Mouse (Mus musculus) Patski (cell line): Measurements from ENCODE around the gene Hoxc5. TPM values are rescaled to one million over a fixed set of nuclear protein-coding genes. Genes with fewer than 3 reads are reported as not detected.

ENCODE experiments used
- ATAC-seq: fragments of 100-300 bp; one replicate; pipeline ENCODE4 v1.8.0; 2021
- CTCF ChIA-PET: fragments of 350-600 bp; sonication (Branson Sonifier 250); formaldehyde crosslinking; loops from one replicate; lab custom pipeline; 2022; ENCODE audit warnings: inconsistent platforms; lab: Charles Lee
- POLR2A ChIA-PET: fragments of 350-600 bp; sonication (Branson Sonifier 250); formaldehyde crosslinking; loops from one replicate; lab custom pipeline; 2022; ENCODE audit warnings: antibody characterized with exemption, inconsistent platforms; lab: Charles Lee
- DNase-seq: peaks from one replicate; pipeline ENCODE4 v3.0.0-alpha.2; 2011; ENCODE audit warnings: low read depth, low spot score
- H3K27me3 ChIP-seq: fragments of 371-371 bp; one replicate; pipeline ENCODE4 v1.5.1; 2021
- CTCF ChIP-seq: fragments of 100-300 bp; IDR thresholded peaks from one replicate; pipeline ENCODE4 v1.5.1; 2021
- in situ Hi-C: fragments of 300-500 bp; cut with MboI; formaldehyde crosslinking; loops from 3 replicates; pipeline ENCODE4 v1.11.1; 2018; ENCODE audit warnings: low pct_unique_long_range_greater_than_20kb, mixed read lengths
- polyA plus RNA-seq: library from polyadenylated mRNA; unstranded; gene quantifications from one replicate; pipeline ENCODE4 v1.2.3, GENCODE M21; 2021

Hoxc5 gene
- polyA plus RNA-seq, 1 experiment from 2014 or later: 0.56 TPM

GRCm38 (mm10) chr15:102976631-102977422 is 9.6 kb downstream of the Hoxc5 start:
- DNase-seq (no peak), ATAC-seq (no peak)
- no peak for TF ChIP-seq CTCF
- in situ Hi-C loops: no loop called here
- CTCF ChIA-PET: interaction anchor here (2.1 to 8.2 kb wide), 2 partner anchors 11 to 202 kb away, joined by 8 to 63 read pairs; partner anchors contain the start of gene Hoxc10
- no peaks in the 10 kb centered on the region for H3K27me3 ChIP-seq
- POLR2A ChIA-PET: interaction anchor here (1.2 kb wide), 1 partner anchor 22 kb away, joined by 5 read pairs; no protein-coding TSS in a partner anchor

- in situ Hi-C loops: no loop called here
- H3K27me3 ChIP-seq: no peaks in the 10 kb centered on the region
- CTCF ChIA-PET: interaction anchor here (2.1 to 8.2 kb wide), 2 partner anchors 11 to 201 kb away, joined by 8 to 63 read pairs; partner anchors contain the start of gene Hoxc10
- TF ChIP-seq CTCF: no peak
- ATAC-seq: no peak
- POLR2A ChIA-PET: interaction anchor here (1.2 kb wide), 1 partner anchor 21 kb away, joined by 5 read pairs; no protein-coding TSS in a partner anchor
- DNase-seq: no peak
Observed at GRCm38 (mm10) chr15:102977423-102977974, 10.3 kb downstream of the Hoxc5 start.

GRCm38 (mm10) chr15:102978615-102979515 is 11.6 kb downstream of the Hoxc5 start:
- no peak for TF ChIP-seq CTCF
- H3K27me3 ChIP-seq: no peaks in the 10 kb centered on the region
- ATAC-seq (no peak), DNase-seq (no peak)
- in situ Hi-C loops: no loop called here
- ChIA-PET CTCF (interaction anchor here (1.3 to 8.2 kb wide), 5 partner anchors 13 to 329 kb away, joined by 4 to 63 read pairs (median 8); partner anchors contain the start of gene Hoxc10), POLR2A (interaction anchor here (0.7 to 2.1 kb wide), 3 partner anchors 9 to 28 kb away, joined by 3 to 10 read pairs (median 5); partner anchors contain the start of genes Hoxc10 and Hoxc5)

DNA sequence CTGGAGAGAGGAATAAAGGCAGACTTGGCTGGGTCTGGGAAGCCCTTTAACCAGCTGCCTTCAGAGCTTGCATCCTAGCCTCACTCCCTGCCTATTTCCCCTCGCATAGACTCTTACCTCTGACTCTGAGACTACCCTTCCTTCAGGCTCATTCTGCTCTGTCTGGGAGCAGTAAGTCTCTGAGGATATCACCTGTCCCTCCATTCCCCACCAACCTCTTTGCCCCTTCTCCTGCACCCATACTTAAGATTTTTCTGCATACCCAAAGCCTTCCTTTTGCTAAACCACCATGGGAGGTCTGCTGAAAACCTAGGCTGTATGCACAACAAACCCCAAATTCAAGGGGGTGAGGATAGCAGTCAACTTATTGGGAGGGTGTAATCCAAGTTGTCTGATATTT is 12.7 kb downstream of the Hoxc5 start:
- no peak for TF ChIP-seq CTCF
- CTCF ChIA-PET: interaction anchor here (1.1 to 8.2 kb wide), 6 partner anchors 14 to 349 kb away, joined by 3 to 63 read pairs (median 4); partner anchors contain the start of gene Hoxc10
- in situ Hi-C loops: loop anchor here (10.0 kb wide), 1 partner anchor 335 kb away; the partner anchor contains the start of gene Gpr84
- DNase-seq (no peak), ATAC-seq (no peak)
- POLR2A ChIA-PET: interaction anchor here (0.7 to 2.1 kb wide), 3 partner anchors 11 to 27 kb away, joined by 3 to 10 read pairs (median 5); partner anchors contain the start of genes Hoxc10 and Hoxc5
- H3K27me3 ChIP-seq: no peaks in the 10 kb centered on the region

GRCm38 (mm10) chr15:102980352-102980751 is 13.1 kb downstream of the Hoxc5 start:
- no peak for DNase-seq
- no peak for TF ChIP-seq CTCF
- ChIA-PET CTCF (interaction anchor here (1.1 to 8.2 kb wide), 5 partner anchors 14 to 349 kb away, joined by 3 to 63 read pairs (median 4); partner anchors contain the start of gene Hoxc10), POLR2A (interaction anchor here (2.1 kb wide), 1 partner anchor 14 kb away, joined by 10 read pairs; the partner anchor contains the start of genes Hoxc10 and Hoxc5)
- in situ Hi-C loops: loop anchor here (10.0 kb wide), 1 partner anchor 334 kb away; the partner anchor contains the start of gene Gpr84
- ATAC-seq: no peak
- no peaks in the 10 kb centered on the region for H3K27me3 ChIP-seq

DNA sequence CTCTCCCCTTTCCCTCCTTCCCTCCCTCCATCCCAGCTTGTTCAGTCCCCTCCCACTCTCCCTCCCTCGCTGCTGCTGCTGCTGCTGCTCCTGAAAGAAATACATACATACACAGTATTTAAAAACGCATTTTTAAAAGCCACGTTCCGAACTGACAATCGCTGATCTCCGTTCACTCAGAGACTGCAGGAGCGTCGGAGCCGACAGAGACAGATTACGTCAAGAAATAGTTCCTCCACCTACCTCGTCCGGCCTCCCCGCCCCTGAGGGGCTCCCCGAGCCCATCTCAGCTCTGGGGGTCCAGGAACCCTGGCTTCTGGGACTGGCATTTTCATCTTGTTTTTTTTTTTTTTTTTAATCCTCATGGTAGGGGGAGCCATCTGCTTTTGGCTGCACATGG is 13.7 kb downstream of the Hoxc5 start:
- H3K27me3 ChIP-seq: no peaks in the 10 kb centered on the region
- CTCF ChIA-PET: interaction anchor here (1.1 to 8.2 kb wide), 4 partner anchors 15 to 348 kb away, joined by 3 to 63 read pairs (median 8); partner anchors contain the start of gene Hoxc10
- in situ Hi-C loops: loop anchor here (10.0 kb wide), 1 partner anchor 334 kb away; the partner anchor contains the start of gene Gpr84
- ATAC-seq: no peak
- no peak for TF ChIP-seq CTCF
- no peak for DNase-seq
- POLR2A ChIA-PET: interaction anchor here (2.1 kb wide), 1 partner anchor 14 kb away, joined by 10 read pairs; the partner anchor contains the start of genes Hoxc10 and Hoxc5

DNA sequence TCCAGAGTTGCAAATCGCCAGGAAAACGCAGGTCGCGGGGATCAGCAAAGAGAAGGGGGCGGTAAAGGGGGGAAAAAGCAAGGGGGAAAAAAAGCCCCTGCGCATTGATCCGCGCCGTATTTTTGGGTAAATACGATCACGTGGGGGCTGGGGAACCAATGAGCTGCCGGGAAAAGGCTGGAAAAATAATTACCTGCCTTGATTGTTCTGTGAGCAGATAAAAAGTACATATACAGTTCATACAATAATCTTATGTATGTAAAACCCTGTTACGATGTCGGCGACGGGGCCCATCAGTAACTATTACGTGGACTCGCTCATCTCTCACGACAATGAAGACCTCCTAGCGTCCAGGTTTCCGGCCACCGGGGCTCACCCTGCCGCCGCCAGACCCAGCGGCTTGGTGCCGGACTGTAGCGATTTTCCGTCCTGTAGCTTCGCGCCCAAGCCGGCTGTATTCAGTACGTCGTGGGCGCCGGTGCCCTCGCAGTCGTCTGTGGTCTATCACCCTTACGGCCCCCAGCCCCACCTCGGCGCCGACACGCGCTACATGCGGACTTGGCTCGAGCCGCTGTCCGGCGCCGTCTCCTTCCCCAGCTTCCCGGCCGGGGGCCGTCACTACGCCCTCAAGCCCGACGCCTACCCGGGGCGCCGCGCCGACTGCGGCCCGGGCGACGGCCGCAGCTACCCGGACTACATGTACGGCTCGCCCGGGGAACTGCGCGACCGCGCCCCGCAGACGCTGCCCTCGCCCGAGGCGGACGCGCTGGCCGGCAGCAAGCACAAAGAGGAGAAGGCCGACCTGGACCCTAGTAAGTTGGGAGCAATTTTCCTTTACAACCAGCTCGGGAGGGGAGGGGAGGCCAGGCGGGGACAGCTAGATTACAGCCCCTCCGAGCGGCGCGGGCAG is 14.4 kb downstream of the Hoxc5 start:
- ATAC-seq (peak; percentile 28), DNase-seq (no peak)
- no peaks in the 10 kb centered on the region for H3K27me3 ChIP-seq
- POLR2A ChIA-PET: interaction anchor here (1.0 kb wide), 1 partner anchor 112 kb away, joined by 3 read pairs; no protein-coding TSS in a partner anchor
- CTCF ChIA-PET: interaction anchor here (0.9 to 8.2 kb wide), 5 partner anchors 15 to 197 kb away, joined by 3 to 63 read pairs (median 3); partner anchors contain the start of gene Hoxc10
- in situ Hi-C loops: loop anchor here (10.0 kb wide), 1 partner anchor 333 kb away; the partner anchor contains the start of gene Gpr84
- TF ChIP-seq CTCF: no peak

DNA sequence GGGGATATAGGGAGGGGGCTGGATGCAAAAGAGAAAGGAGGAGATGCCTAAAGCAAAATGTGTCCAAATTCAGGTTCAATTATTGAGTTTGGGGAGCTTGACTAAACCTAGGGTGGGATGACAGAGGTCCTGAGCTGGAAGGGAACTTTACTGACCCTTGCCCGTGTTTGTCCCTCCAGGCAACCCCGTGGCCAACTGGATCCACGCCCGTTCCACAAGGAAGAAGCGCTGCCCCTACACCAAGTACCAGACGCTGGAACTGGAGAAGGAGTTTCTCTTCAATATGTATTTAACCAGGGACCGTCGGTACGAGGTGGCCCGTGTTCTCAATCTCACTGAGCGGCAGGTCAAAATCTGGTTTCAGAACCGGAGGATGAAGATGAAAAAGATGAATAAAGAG is 16.5 kb downstream of the Hoxc5 start:
- ATAC-seq (no peak), DNase-seq (no peak)
- POLR2A ChIA-PET: no interaction called here
- TF ChIP-seq CTCF: no peak
- CTCF ChIA-PET: interaction anchor here (1.2 to 8.2 kb wide), 2 partner anchors 181 to 195 kb away, joined by 5 to 63 read pairs; no protein-coding TSS in a partner anchor
- H3K27me3 ChIP-seq: no peaks in the 10 kb centered on the region
- in situ Hi-C loops: loop anchor here (10.0 kb wide), 1 partner anchor 331 kb away; the partner anchor contains the start of gene Gpr84
